Comparison of ENCODE assay signal across 27 mouse cellular contexts in genomic region chr13:37528876-37529275, GRCm38 (mm10).
DNase-seq lines count a peak whose midpoint lies in the region; ATAC-seq lines count a peak whose summit lies in the region.
"Had no signal": no experiment of that assay in that cellular context is flagged by ENCODE, and none has a peak within 500 bp of the region (broad histone marks: within the 10 kb centered on the region; RNA-seq: fewer than 3 reads in every experiment).

No protein-coding gene starts in this region.

- no peak overlapping the region for H3K4me3 ChIP-seq in embryonic facial prominence, embryonic 13.5 days
- no peak overlapping the region for H3K4me3 ChIP-seq in embryonic facial prominence, embryonic 10.5 days
- H3K4me3 ChIP-seq in kidney, embryonic 16.5 days (ENCODE audit: low read length) = no peak overlapping the region
- H3K4me3 ChIP-seq: forebrain, embryonic 10.5 days; heart, embryonic 12.5 days; heart, embryonic 15.5 days; hindbrain, embryonic 10.5 days; hindbrain, embryonic 13.5 days; intestine, embryonic 15.5 days had no signal

- peaks cover 27% of the 10 kb centered on the region for H3K4me1 ChIP-seq in embryonic facial prominence, embryonic 13.5 days
- H3K4me1 ChIP-seq in embryonic facial prominence, embryonic 10.5 days = peaks cover 41% of the 10 kb centered on the region
- peaks cover 27% of the 10 kb centered on the region for H3K4me1 ChIP-seq in kidney, embryonic 16.5 days (ENCODE audit: insufficient read depth, low read length)
- H3K4me1 ChIP-seq: hindbrain, embryonic 13.5 days had no signal

- no peak for ATAC-seq in embryonic facial prominence, embryonic 13.5 days (ENCODE audit: insufficient number of reproducible peaks, insufficient read depth, low FRiP score, low TSS enrichment, low read depth)
- ATAC-seq in kidney, embryonic 16.5 days (ENCODE audit: low FRiP score, low TSS enrichment) = no peak
- ATAC-seq: forebrain, embryonic 14.5 days; hindbrain, embryonic 16.5 days; intestine, embryonic 15.5 days; Patski had no signal

- no peaks in the 10 kb centered on the region for H3K36me3 ChIP-seq in embryonic facial prominence, embryonic 13.5 days
- no peaks in the 10 kb centered on the region for H3K36me3 ChIP-seq in embryonic facial prominence, embryonic 10.5 days (replicated peaks)
- H3K36me3 ChIP-seq in kidney, embryonic 16.5 days (ENCODE audit: insufficient read depth, low read length) = no peaks in the 10 kb centered on the region
- H3K36me3 ChIP-seq: forebrain, embryonic 10.5 days; G1E; heart, embryonic 12.5 days; heart, embryonic 15.5 days; hindbrain, embryonic 10.5 days; hindbrain, embryonic 13.5 days; intestine, embryonic 15.5 days had no signal

- peak; percentile 65 to 86 for DNase-seq in adrenal gland, adult (ENCODE audit: inconsistent age in 2 of 2, low spot score in 1 of 2)
- DNase-seq in adrenal gland, postnatal 36 days = no peak
- no peak for DNase-seq in embryonic facial prominence, embryonic 10.5 days (ENCODE audit: low spot score)
- DNase-seq in kidney, postnatal 14 days = no peak
- DNase-seq: adrenal gland, postnatal 25 days; B cell, adult 2 months; cerebellum, adult 18-20 months; cerebellum, adult 9-10 months; cerebellum, postnatal 14 days; gastrocnemius, postnatal 25 days; heart, adult 18-20 months; heart, postnatal 10 days; heart, postnatal 36 days; kidney, adult 11 months had no signal

- H3K9me3 ChIP-seq in embryonic facial prominence, embryonic 13.5 days = no peaks in the 10 kb centered on the region
- H3K9me3 ChIP-seq in embryonic facial prominence, embryonic 10.5 days = no peaks in the 10 kb centered on the region
- H3K9me3 ChIP-seq in kidney, embryonic 16.5 days (ENCODE audit: low read length) = no peaks in the 10 kb centered on the region
- H3K9me3 ChIP-seq: forebrain, embryonic 10.5 days; G1E; heart, embryonic 12.5 days; heart, embryonic 15.5 days; hindbrain, embryonic 10.5 days; hindbrain, embryonic 13.5 days; intestine, embryonic 15.5 days had no signal

- peak overlapping the region; percentile 7; the same call in 1 of the 2 replicates for H3K27ac ChIP-seq in embryonic facial prominence, embryonic 13.5 days
- no peak overlapping the region for H3K27ac ChIP-seq in embryonic facial prominence, embryonic 10.5 days (replicated peaks)
- H3K27ac ChIP-seq in kidney, embryonic 16.5 days (ENCODE audit: low read length) = 0 out of 2 replicates have a peak overlapping the region, but pooled peaks have one; percentile 28
- H3K27ac ChIP-seq: heart, embryonic 15.5 days; hindbrain, embryonic 10.5 days; hindbrain, embryonic 13.5 days; intestine, embryonic 15.5 days had no signal

- H3K4me2 ChIP-seq in embryonic facial prominence, embryonic 13.5 days = no peak overlapping the region
- H3K4me2 ChIP-seq in kidney, embryonic 16.5 days (replicated peaks; ENCODE audit: low read depth, low read length) = no peak overlapping the region
- H3K4me2 ChIP-seq: heart, embryonic 12.5 days; heart, embryonic 15.5 days; hindbrain, embryonic 13.5 days; intestine, embryonic 15.5 days had no signal

- no peaks in the 10 kb centered on the region; the same call in 1 of the 2 replicates for H3K27me3 ChIP-seq in embryonic facial prominence, embryonic 13.5 days
- no peaks in the 10 kb centered on the region for H3K27me3 ChIP-seq in embryonic facial prominence, embryonic 10.5 days (replicated peaks; ENCODE audit: low read depth, poor library complexity, severe bottlenecking)
- no peaks in the 10 kb centered on the region for H3K27me3 ChIP-seq in kidney, embryonic 16.5 days (ENCODE audit: insufficient read depth, low read length)
- H3K27me3 ChIP-seq: CH12.LX; heart, embryonic 12.5 days; heart, embryonic 15.5 days; hindbrain, embryonic 13.5 days; intestine, embryonic 15.5 days had no signal

- no peak overlapping the region for H3K9ac ChIP-seq in embryonic facial prominence, embryonic 13.5 days
- H3K9ac ChIP-seq in kidney, embryonic 16.5 days (replicated peaks; ENCODE audit: low read length) = no peak overlapping the region
- H3K9ac ChIP-seq: heart, embryonic 12.5 days; heart, embryonic 15.5 days; hindbrain, embryonic 13.5 days; intestine, embryonic 15.5 days had no signal

- WGBS in embryonic facial prominence, embryonic 13.5 days = 41% methylated on average over 7 of the region's 7 CpGs
- 63% methylated on average over 7 of the region's 7 CpGs for WGBS in embryonic facial prominence, embryonic 10.5 days
- 62% methylated on average over 7 of the region's 7 CpGs for WGBS in kidney, embryonic 16.5 days

Comparison
In these comparisons a context has a peak if more than half of its experiments do, and no peak if none do; other contexts are left out.
1. DNase-seq: peak in adrenal gland, adult (2 of 2); none in adrenal gland, postnatal 36 days (0 of 2), embryonic facial prominence, embryonic 10.5 days (single experiment) and kidney, postnatal 14 days (single experiment).